Mouse (Mus musculus): Measurements from ENCODE around the gene Naa25.

The Naa25 gene

GRCm38 (mm10) chr5:121392667-121393380 is 4.9 kb upstream of the Naa25 start:
- peak; percentile 54 for DNase-seq (ENCODE audit: low read depth, low spot score)

- no peak for DNase-seq (ENCODE audit: low read depth, low spot score)
Observed at GRCm38 (mm10) chr5:121393402-121393801, 4.3 kb upstream of the Naa25 start.

GRCm38 (mm10) chr5:121395621-121396020 is 2.1 kb upstream of the Naa25 start:
- DNase-seq (ENCODE audit: low read depth, low spot score): no peak

GRCm38 (mm10) chr5:121398146-121398964 is 619 bp downstream of the Naa25 start:
- peak; percentile 13 for DNase-seq (ENCODE audit: low read depth, low spot score)

GRCm38 (mm10) chr5:121398965-121399462 is 1.3 kb downstream of the Naa25 start:
- DNase-seq (ENCODE audit: low read depth, low spot score): no peak

GRCm38 (mm10) chr5:121399540-121399939 is 1.8 kb downstream of the Naa25 start:
- DNase-seq (ENCODE audit: low read depth, low spot score): no peak

- no peak for DNase-seq (ENCODE audit: low read depth, low spot score)
Observed at GRCm38 (mm10) chr5:121400064-121400463, 2.3 kb downstream of the Naa25 start.

GRCm38 (mm10) chr5:121400849-121401248 is 3.1 kb downstream of the Naa25 start:
- no peak for DNase-seq (ENCODE audit: low read depth, low spot score)

GRCm38 (mm10) chr5:121407856-121408255 is 10.1 kb downstream of the Naa25 start:
- DNase-seq (ENCODE audit: low read depth, low spot score): no peak

- DNase-seq (ENCODE audit: low read depth, low spot score): no peak
Observed at GRCm38 (mm10) chr5:121410975-121411374, 13.2 kb downstream of the Naa25 start.

- DNase-seq (ENCODE audit: low read depth, low spot score): no peak
Observed at GRCm38 (mm10) chr5:121420721-121421120, 23.0 kb downstream of the Naa25 start.

GRCm38 (mm10) chr5:121422787-121423186 is 25.1 kb downstream of the Naa25 start:
- no peak for DNase-seq (ENCODE audit: low read depth, low spot score)

GRCm38 (mm10) chr5:121423297-121423696 is 25.6 kb downstream of the Naa25 start:
- DNase-seq (ENCODE audit: low read depth, low spot score): no peak

- DNase-seq (ENCODE audit: low read depth, low spot score): no peak
Observed at GRCm38 (mm10) chr5:121428954-121429353, 31.2 kb downstream of the Naa25 start.

- no peak for DNase-seq (ENCODE audit: low read depth, low spot score)
Observed at GRCm38 (mm10) chr5:121438131-121438530, 40.4 kb downstream of the Naa25 start.

- no peak for DNase-seq (ENCODE audit: low read depth, low spot score)
Observed at GRCm38 (mm10) chr5:121438756-121439155, 41.0 kb downstream of the Naa25 start.

GRCm38 (mm10) chr5:121443548-121443947 is 45.8 kb downstream of the Naa25 start:
- no peak for DNase-seq (ENCODE audit: low read depth, low spot score)

GRCm38 (mm10) chr5:121444870-121445269 is 47.1 kb downstream of the Naa25 start:
- no peak for DNase-seq (ENCODE audit: low read depth, low spot score)

- DNase-seq (ENCODE audit: low read depth, low spot score): no peak
Observed at GRCm38 (mm10) chr5:121448450-121448849, 50.7 kb downstream of the Naa25 start.

- DNase-seq (ENCODE audit: low read depth, low spot score): no peak
Observed at GRCm38 (mm10) chr5:121449976-121450375, 52.2 kb downstream of the Naa25 start.

GRCm38 (mm10) chr5:121450476-121450875 is 52.7 kb downstream of the Naa25 start:
- DNase-seq (ENCODE audit: low read depth, low spot score): no peak

- DNase-seq (ENCODE audit: low read depth, low spot score): no peak
Observed at GRCm38 (mm10) chr5:121451203-121451602, 53.5 kb downstream of the Naa25 start.

- DNase-seq (ENCODE audit: low read depth, low spot score): no peak
Observed at GRCm38 (mm10) chr5:121451644-121452025, 53.9 kb downstream of the Naa25 start, which contains the start of gene Tmem116. TSS of gene Tmem116 (plus strand) at chr5:121451893.

Data from retina, postnatal 7 days (tissue).